Mouse (Mus musculus) stomach, postnatal 0 days (tissue): Measurements from ENCODE around the gene Nfkb1.

Experiments
- CTCF ChIP-seq: IDR thresholded peaks from 2 replicates; pipeline ENCODE4 v1.5.1; 2016; ENCODE audit warnings: antibody characterized with exemption, low read depth, mild to moderate bottlenecking, moderate library complexity
- EP300 ChIP-seq: optimal IDR thresholded peaks from 2 replicates; pipeline ENCODE3; 2016; ENCODE audit warnings: antibody characterized with exemption

DNA sequence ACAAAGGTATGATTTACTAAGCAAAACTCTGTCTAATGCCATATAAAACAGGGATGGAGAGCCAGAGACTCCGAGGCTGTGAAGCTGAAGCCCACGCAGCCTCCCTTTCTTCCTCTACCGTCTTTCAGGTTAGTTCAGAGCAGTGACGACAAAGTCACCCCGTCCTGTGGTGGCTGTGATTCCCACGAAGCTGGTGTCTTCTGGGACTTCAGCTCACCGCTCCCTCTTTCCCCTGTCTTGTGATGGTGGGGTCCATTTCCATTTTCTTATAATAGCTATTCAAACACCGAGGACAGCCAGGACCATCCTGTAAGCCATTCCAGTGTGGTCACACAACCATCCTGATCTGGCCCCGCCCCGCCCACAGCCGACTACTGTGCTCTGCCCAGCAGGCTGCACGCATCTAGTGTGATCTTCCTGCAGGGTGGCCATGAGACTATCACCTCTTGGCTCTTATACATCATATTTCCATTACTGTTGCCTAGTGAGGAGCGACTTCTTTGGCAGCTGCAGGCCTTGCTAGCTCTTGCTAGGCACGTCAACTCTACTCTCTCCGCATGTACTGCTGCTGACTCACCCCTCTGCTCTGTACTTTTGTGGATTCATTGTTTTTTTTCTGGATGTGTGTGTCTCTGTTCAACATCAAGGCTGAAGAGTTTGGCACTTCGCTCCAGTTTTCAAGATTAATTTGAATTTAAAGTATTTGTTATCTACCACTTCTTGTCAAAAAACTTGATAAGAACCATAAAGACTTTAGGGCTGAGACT is 50.3 kb downstream of the Nfkb1 start:
- no peak for TF ChIP-seq CTCF
- TF ChIP-seq EP300 = no peak
